Mouse (Mus musculus) forebrain, embryonic 16.5 days (tissue): ENCODE measurements at regions not wholly inside any gene's neighbourhood (a gene's known extent, or its start where the extent isn't known, plus 50 kb on each side); places are given as distances from the start of the nearest gene placed in this dataset.

Source experiments
- ATAC-seq: fragments of 200-750 bp; cut with Nextera tagmentation; 2 replicates; pipeline ENCODE4 v1.8.0; 2017; ENCODE audit warnings: mild to moderate bottlenecking, moderate library complexity
- H3K27ac ChIP-seq: fragments of 300-500 bp; sonication (generic); 2 replicates; pipeline ENCODE4 v1.5.1; 2014; ENCODE audit warnings: low read length, control low read depth
- H3K27me3 ChIP-seq: fragments of 300-500 bp; sonication (generic); replicated peaks from 2 replicates; pipeline ENCODE4 v1.6.1; 2014; ENCODE audit warnings: low read length; ENCODE audit not compliant: control insufficient read depth, insufficient read depth
- H3K36me3 ChIP-seq: fragments of 300-500 bp; sonication (generic); 2 replicates; pipeline ENCODE4 v1.6.1; 2014; ENCODE audit not compliant: control insufficient read depth, insufficient read depth
- H3K4me1 ChIP-seq: fragments of 300-500 bp; sonication (generic); replicated peaks from 2 replicates; pipeline ENCODE4 v1.6.1; 2014; ENCODE audit warnings: low read length; ENCODE audit not compliant: control insufficient read depth, insufficient read depth
- H3K4me2 ChIP-seq: fragments of 300-500 bp; sonication (generic); 2 replicates; pipeline ENCODE4 v1.6.1; 2014; ENCODE audit warnings: mild to moderate bottlenecking, low read length, control low read depth
- H3K4me3 ChIP-seq: fragments of 300-500 bp; sonication (generic); replicated peaks from 2 replicates; pipeline ENCODE4 v1.5.1; 2014; ENCODE audit warnings: mild to moderate bottlenecking, low read length, control low read depth
- H3K9ac ChIP-seq: fragments of 300-500 bp; sonication (generic); replicated peaks from 2 replicates; pipeline ENCODE4 v1.6.1; 2014; ENCODE audit warnings: low read depth, low read length, control low read depth
- H3K9me3 ChIP-seq: fragments of 300-500 bp; sonication (generic); 2 replicates; pipeline ENCODE4 v1.6.1; 2016; ENCODE audit warnings: low read length; ENCODE audit not compliant: control insufficient read depth
- WGBS: fragments of 180-500 bp; shearing (Covaris S2); extraction: QIAGEN DNeasy Blood & Tissue Kit; methylation state at CpG from one replicate; pipeline ENCODE4 v1.1.7; 2014; 5-methylcytosine and 5-hydroxymethylcytosine counted together

GRCm38 (mm10) chr9:30370789-30371188 lies 56.1 kb upstream of the Snx19 start:
- 70% methylated on average over 2 of the region's 2 CpGs for WGBS
- no peak for ATAC-seq
- Histone ChIP-seq H3K9ac (no peak overlapping the region), H3K9me3 (no peaks in the 10 kb centered on the region), H3K27me3 (no peaks in the 10 kb centered on the region), H3K4me3 (no peak overlapping the region), H3K4me1 (no peaks in the 10 kb centered on the region), H3K4me2 (no peak overlapping the region), H3K36me3 (no peaks in the 10 kb centered on the region), H3K27ac (no peak overlapping the region)

GRCm38 (mm10) chr9:30376908-30377307 lies 50.0 kb upstream of the Snx19 start:
- WGBS, result 36% methylated on average over 3 of the region's 3 CpGs
- no peak for ATAC-seq

More at GRCm38 (mm10) chr9:30376908-30377307, 50.0 kb upstream of the Snx19 start:
- no peak overlapping the region for H3K4me2 ChIP-seq
- H3K27ac ChIP-seq, result 0 out of 2 replicates have a peak overlapping the region, but pooled peaks have one; percentile 12
- no peaks in the 10 kb centered on the region for H3K36me3 ChIP-seq
- H3K9me3 ChIP-seq, result no peaks in the 10 kb centered on the region
- H3K27me3 ChIP-seq, result no peaks in the 10 kb centered on the region
- H3K4me1 ChIP-seq, result peaks cover 4% of the 10 kb centered on the region
- no peak overlapping the region for H3K4me3 ChIP-seq
- no peak overlapping the region for H3K9ac ChIP-seq
